Mouse (Mus musculus): ENCODE data around the gene Gm17364. TPM values are rescaled to one million over a fixed set of nuclear protein-coding genes. Genes with fewer than 3 reads are reported as not detected.

Gene Gm17364
- not detected for polyA plus RNA-seq (2017; shearing (Covaris generic))

DNA sequence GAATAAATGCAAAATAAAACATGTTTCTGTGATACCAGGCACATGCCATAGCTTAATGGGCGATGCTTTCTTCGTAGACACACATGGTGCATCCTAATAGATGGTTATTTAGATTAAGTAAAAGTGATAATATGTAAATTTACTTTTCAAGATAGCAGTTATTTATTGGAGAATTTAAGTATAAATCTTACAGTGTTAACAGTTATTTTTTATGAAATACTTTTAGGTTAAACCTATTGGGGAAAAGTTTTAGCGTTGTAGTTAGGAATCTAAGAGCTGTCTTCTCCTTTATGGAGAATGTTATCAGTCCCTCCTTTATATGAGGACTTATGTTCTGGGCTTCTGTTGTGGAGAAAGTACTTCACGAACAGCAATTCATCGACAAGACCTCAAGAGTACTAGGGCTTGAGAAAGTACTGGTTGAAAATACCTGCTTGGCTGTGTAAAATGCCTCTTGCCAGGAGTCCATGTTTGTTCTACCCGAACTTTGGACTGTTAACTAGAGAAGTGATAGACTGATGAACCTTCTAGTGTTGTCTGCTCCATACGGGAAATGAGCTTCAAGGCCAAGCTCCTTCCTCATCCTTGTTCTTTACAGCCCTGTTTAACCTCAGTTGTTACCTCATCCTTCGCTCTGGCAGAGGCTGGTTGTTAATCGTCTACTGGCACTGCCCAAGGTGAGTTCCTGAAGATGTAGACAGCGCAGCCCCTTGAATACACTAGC, at the start of gene Gm17364:
Gene Gm17364 (minus strand): TSS at position 51 of the 724 bp plus-strand sequence.

DNA sequence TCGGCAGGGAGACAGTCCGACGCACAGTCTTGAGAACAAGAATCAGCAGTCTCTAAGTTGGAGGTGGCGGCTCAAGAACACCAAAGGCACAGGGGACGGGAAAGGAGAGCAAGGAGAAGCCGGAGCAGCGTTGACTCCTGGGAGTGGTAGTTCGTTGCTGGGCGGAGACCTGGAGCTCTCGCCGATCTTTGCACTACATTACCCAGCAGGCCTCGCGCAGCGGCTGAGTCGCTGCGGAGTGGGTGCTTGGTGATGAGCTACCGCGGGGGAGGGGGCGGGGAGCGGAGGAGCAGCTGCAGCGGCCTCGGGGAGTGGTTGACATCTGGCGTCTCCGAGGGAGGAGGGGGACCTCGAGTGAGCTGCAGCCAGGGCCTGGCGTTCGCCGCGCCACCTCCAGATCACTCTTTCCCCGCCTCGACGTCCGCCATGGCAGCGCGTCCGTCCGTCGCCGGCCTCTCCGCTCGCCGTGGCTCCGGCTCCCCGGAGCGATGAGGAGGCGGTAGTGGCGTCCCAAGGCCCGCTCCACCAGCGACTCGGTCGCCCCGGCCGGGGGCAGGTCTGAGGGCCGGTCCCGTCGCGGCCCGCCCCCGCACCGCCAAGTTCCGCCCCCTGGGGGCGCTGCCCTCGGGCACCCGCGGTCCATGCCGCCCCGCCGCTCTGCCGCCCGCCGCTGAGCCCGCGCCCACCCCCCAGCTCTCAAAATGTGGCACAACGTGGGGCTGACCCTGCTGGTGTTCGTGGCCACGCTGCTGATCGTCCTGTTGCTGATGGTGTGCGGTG, 24.0 kb downstream of the Gm17364 start, which contains the start of gene Smim13:
Gene Smim13 (plus strand): TSS at position 307 of the 780 bp plus-strand sequence.

Other genes starting within 250 kb of the Gm17364 start
- under 1 TPM in 1 of 2 experiments, not detected in 1; 0.17 TPM for gene Mak, start 194.3 kb downstream of the Gm17364 start, polyA plus RNA-seq (2017; shearing (Covaris generic))
- not detected for gene Gcm2, start 162.9 kb downstream of the Gm17364 start, polyA plus RNA-seq (2017; shearing (Covaris generic))
- gene Sycp2l, start 159.7 kb downstream of the Gm17364 start, polyA plus RNA-seq (2017; shearing (Covaris generic)), result under 1 TPM in 1 of 2 experiments, not detected in 1; 0.41 TPM
- gene Elovl2, start 53.6 kb downstream of the Gm17364 start, polyA plus RNA-seq (2017; shearing (Covaris generic)), result not detected
- gene Smim13, start 24.1 kb downstream of the Gm17364 start, polyA plus RNA-seq (2017; shearing (Covaris generic)), result 1 to 10 TPM; 8.5 to 9.1 TPM
- gene Nedd9, start 213.4 kb upstream of the Gm17364 start, polyA plus RNA-seq (2017; shearing (Covaris generic)), result 100 to 1,000 TPM; 119 to 141 TPM